Mouse (Mus musculus) MEL (cell line): Measurements from ENCODE around the gene Gpr174. TPM values are rescaled to one million over a fixed set of nuclear protein-coding genes. Genes with fewer than 3 reads are reported as not detected.
"Not testable (repeated sequence)": the region's sequence is repeated elsewhere in the genome, so short reads cannot be mapped to it uniquely, and the experiment has no call there.

Experiments used
- DNase-seq: peaks from one replicate; pipeline ENCODE4 v3.0.0; 2011; ENCODE audit warnings: low read depth, low spot score
- H3K27ac ChIP-seq: 2 replicates; pipeline ENCODE4 v1.5.1; 2012; ENCODE audit warnings: low read depth, mild to moderate bottlenecking, control low read depth, low read length, moderate library complexity; ENCODE audit not compliant: control insufficient read depth
- H3K27me3 ChIP-seq, 2 experiments: fragments of 150-350 bp in 1 of 2; sonication (generic) in 1 of 2; 2 replicates each; pipeline ENCODE4 v1.6.1; 2012; ENCODE audit warnings: low read length in 2 of 2, mild to moderate bottlenecking in 2 of 2, improper control_type of control experiment in 1 of 2, moderate library complexity in 1 of 2; ENCODE audit not compliant: insufficient read depth in 2 of 2, control insufficient read depth in 1 of 2
- H3K36me3 ChIP-seq, 2 experiments: 2 replicates each; pipeline ENCODE4 v1.6.1; 2012 to 2014; ENCODE audit warnings: low read length in 2 of 2, improper control_type of control experiment in 1 of 2, inconsistent platforms in 1 of 2, mild to moderate bottlenecking in 1 of 2; ENCODE audit not compliant: insufficient read depth in 2 of 2, control insufficient read depth in 1 of 2
- H3K4me1 ChIP-seq, 2 experiments: fragments of 150-350 bp in 1 of 2; sonication (generic) in 1 of 2; 2 replicates each; pipeline ENCODE4 v1.6.1; 2012; ENCODE audit warnings: low read length in 2 of 2, improper control_type of control experiment in 1 of 2, mild to moderate bottlenecking in 1 of 2; ENCODE audit not compliant: insufficient read depth in 2 of 2, control insufficient read depth in 1 of 2
- H3K4me3 ChIP-seq, 2 experiments: fragments of 150-350 bp in 1 of 2; sonication (generic) in 1 of 2; 2 replicates each; pipeline ENCODE4 v1.5.1; 2012; ENCODE audit warnings: low read depth in 2 of 2, low read length in 2 of 2, mild to moderate bottlenecking in 2 of 2, moderate library complexity in 2 of 2, control low read depth in 1 of 2, improper control_type of control experiment in 1 of 2; ENCODE audit not compliant: control insufficient read depth in 1 of 2, insufficient read depth in 1 of 2
- H3K79me2 ChIP-seq: 2 replicates; pipeline ENCODE4 v1.6.1; 2012; ENCODE audit warnings: mild to moderate bottlenecking, low read length, moderate library complexity; ENCODE audit not compliant: control insufficient read depth, poor library complexity, insufficient read depth
- H3K9ac ChIP-seq: 2 replicates; pipeline ENCODE4 v1.6.1; 2012; ENCODE audit warnings: low read depth, mild to moderate bottlenecking, control low read depth, low read length, moderate library complexity; ENCODE audit not compliant: control insufficient read depth, poor library complexity, severe bottlenecking
- H3K9me3 ChIP-seq: fragments of 150-350 bp; sonication (generic); replicated peaks from 2 replicates; pipeline ENCODE4 v1.6.1; 2012; ENCODE audit warnings: mild to moderate bottlenecking, low read length, improper control_type of control experiment, moderate library complexity; ENCODE audit not compliant: insufficient read depth
- BHLHE40 ChIP-seq: IDR thresholded peaks from 2 replicates; pipeline ENCODE4 v1.6.1; 2012; ENCODE audit warnings: low read depth, mild to moderate bottlenecking, inconsistent platforms, low read length, improper control_type of control experiment, borderline replicate concordance
- CHD2 ChIP-seq: IDR thresholded peaks from 2 replicates; pipeline ENCODE4 v1.6.1; 2011; ENCODE audit warnings: low read length, improper control_type of control experiment
- GABPA ChIP-seq: IDR thresholded peaks from 2 replicates; pipeline ENCODE4 v1.6.1; 2012; ENCODE audit warnings: low read depth, mild to moderate bottlenecking, inconsistent platforms, low read length, improper control_type of control experiment, moderate library complexity
- HCFC1 ChIP-seq: IDR thresholded peaks from 2 replicates; pipeline ENCODE4 v1.6.1; 2012; ENCODE audit warnings: low read depth, mild to moderate bottlenecking, inconsistent platforms, low read length, improper control_type of control experiment, moderate library complexity
- JUND ChIP-seq: IDR thresholded peaks from 2 replicates; pipeline ENCODE4 v1.6.1; 2011; ENCODE audit warnings: low read depth, mild to moderate bottlenecking, improper control_type of control experiment, low read length
- KAT2A ChIP-seq: conservative IDR thresholded peaks from 2 replicates; pipeline ENCODE4 v1.6.1; 2012; ENCODE audit warnings: low read depth, low read length, improper control_type of control experiment, inconsistent platforms
- MEF2A ChIP-seq: IDR thresholded peaks from 2 replicates; pipeline ENCODE4 v1.6.1; 2014; ENCODE audit warnings: low read depth, mild to moderate bottlenecking, inconsistent platforms, low read length, improper control_type of control experiment; ENCODE audit not compliant: poor library complexity, insufficient replicate concordance, severe bottlenecking; ENCODE audit errors: extremely low read depth
- MXI1 ChIP-seq: IDR thresholded peaks from 2 replicates; pipeline ENCODE4 v1.6.1; 2011; ENCODE audit warnings: mild to moderate bottlenecking, low read depth, low read length, improper control_type of control experiment
- USF2 ChIP-seq, 2 experiments: IDR thresholded peaks; 2 replicates each; pipeline ENCODE4 v1.6.1; 2011 to 2012; ENCODE audit warnings: improper control_type of control experiment in 2 of 2, low read length in 2 of 2, borderline replicate concordance in 1 of 2, inconsistent platforms in 1 of 2, low read depth in 1 of 2, mild to moderate bottlenecking in 1 of 2; ENCODE audit not compliant: insufficient read depth in 1 of 2
- ZNF384 ChIP-seq: IDR thresholded peaks from 2 replicates; pipeline ENCODE4 v1.6.1; 2012; ENCODE audit warnings: low read depth, mild to moderate bottlenecking, inconsistent platforms, low read length, improper control_type of control experiment
- polyA plus RNA-seq, 2 experiments: library from polyadenylated mRNA; stranded (reverse) in 1 of 2; unstranded in 1 of 2; fragments of >175 nt in 1 of 2; fragments of >200 nt in 1 of 2; gene quantifications; 2 replicates each; pipeline versions ENCODE4 v1.2.1 to v1.2.4; 2012; ENCODE audit warnings: low replicate concordance in 2 of 2, low read depth in 1 of 2; ENCODE audit not compliant: insufficient read length in 2 of 2, insufficient read depth in 1 of 2, missing spikeins in 1 of 2
- total RNA-seq: library from RNA; depleted of rRNA; stranded (reverse); fragments of 300-350 nt; gene quantifications from 2 replicates; pipeline ENCODE4 v1.2.3, GENCODE M21; 2012

The Gpr174 gene
- total and polyA plus RNA-seq, 3 experiments: 1.1 to 2.8 TPM; not detected in 1

- H3K9ac ChIP-seq, H3K4me3 ChIP-seq, H3K36me3 ChIP-seq, H3K79me2 ChIP-seq, H3K27ac ChIP-seq, H3K9me3 ChIP-seq, H3K27me3 ChIP-seq, H3K4me1 ChIP-seq, DNase-seq: not testable (repeated sequence)
These were observed 42.2 kb downstream of the Gpr174 start for GRCm38 (mm10) chrX:107297861-107298260.

- peak; percentile 3 for DNase-seq
- Histone ChIP-seq H3K9me3 (no peaks in the 10 kb centered on the region), H3K27ac (no peak overlapping the region), H3K27me3 (no peaks in the 10 kb centered on the region), H3K9ac (no peak overlapping the region), H3K4me3 (no peak overlapping the region), H3K79me2 (no peaks in the 10 kb centered on the region), H3K4me1 (no peaks in the 10 kb centered on the region), H3K36me3 (no peaks in the 10 kb centered on the region)
- TF ChIP-seq KAT2A (no peak), HCFC1 (no peak), BHLHE40 (no peak)
These were observed 43.1 kb downstream of the Gpr174 start for GRCm38 (mm10) chrX:107298761-107299160.

- no peaks in the 10 kb centered on the region for H3K79me2 ChIP-seq
- H3K36me3 ChIP-seq: no peaks in the 10 kb centered on the region
- no peak for DNase-seq
- TF ChIP-seq ZNF384: no peak
- no peak for TF ChIP-seq MEF2A
- no peak for TF ChIP-seq USF2 (IDR thresholded peaks at IDR 0.05; ENCODE audit: borderline replicate concordance in 1 of 2, insufficient read depth in 1 of 2, low read depth in 1 of 2, low read length in 2 of 2)
- no peak for TF ChIP-seq MXI1
- TF ChIP-seq CHD2: no peak
- no peak for TF ChIP-seq GABPA
- no peak for TF ChIP-seq BHLHE40
- TF ChIP-seq JUND: no peak
- no peak overlapping the region for H3K9ac ChIP-seq
- H3K27ac ChIP-seq: no peak overlapping the region
- H3K4me1 ChIP-seq: no peaks in the 10 kb centered on the region
- no peak overlapping the region for H3K4me3 ChIP-seq
- H3K27me3 ChIP-seq: no peaks in the 10 kb centered on the region
- no peaks in the 10 kb centered on the region for H3K9me3 ChIP-seq
These were observed 50.8 kb downstream of the Gpr174 start for GRCm38 (mm10) chrX:107306492-107306891.
